Mouse (Mus musculus): ENCODE results near the gene Slc4a10.

- TF ChIP-seq CTCF (IDR thresholded peaks at IDR 0.05; ENCODE audit: control insufficient read depth, insufficient read depth, insufficient replicate concordance, low read depth, low read length), result no peak
- TF ChIP-seq POLR2A (IDR thresholded peaks at IDR 0.05; ENCODE audit: control insufficient read depth, low read depth, low read length), result no peak
Measured at GRCm38 (mm10) chr2:62357259-62357658, 311.0 kb downstream of the Slc4a10 start.
